Mouse (Mus musculus): ENCODE results near the gene Samd9l. TPM values are rescaled to one million over a fixed set of nuclear protein-coding genes. Genes with fewer than 3 reads are reported as not detected.
"Not testable (repeated sequence)": the region's sequence is repeated elsewhere in the genome, so short reads cannot be mapped to it uniquely, and the experiment has no call there.

The Samd9l gene
- polyA plus RNA-seq (2015; fragmentation: Nextera tagmentation; extraction: Ambion mirVana), result 1.3 and 1.5 TPM in 2 replicates

DNA sequence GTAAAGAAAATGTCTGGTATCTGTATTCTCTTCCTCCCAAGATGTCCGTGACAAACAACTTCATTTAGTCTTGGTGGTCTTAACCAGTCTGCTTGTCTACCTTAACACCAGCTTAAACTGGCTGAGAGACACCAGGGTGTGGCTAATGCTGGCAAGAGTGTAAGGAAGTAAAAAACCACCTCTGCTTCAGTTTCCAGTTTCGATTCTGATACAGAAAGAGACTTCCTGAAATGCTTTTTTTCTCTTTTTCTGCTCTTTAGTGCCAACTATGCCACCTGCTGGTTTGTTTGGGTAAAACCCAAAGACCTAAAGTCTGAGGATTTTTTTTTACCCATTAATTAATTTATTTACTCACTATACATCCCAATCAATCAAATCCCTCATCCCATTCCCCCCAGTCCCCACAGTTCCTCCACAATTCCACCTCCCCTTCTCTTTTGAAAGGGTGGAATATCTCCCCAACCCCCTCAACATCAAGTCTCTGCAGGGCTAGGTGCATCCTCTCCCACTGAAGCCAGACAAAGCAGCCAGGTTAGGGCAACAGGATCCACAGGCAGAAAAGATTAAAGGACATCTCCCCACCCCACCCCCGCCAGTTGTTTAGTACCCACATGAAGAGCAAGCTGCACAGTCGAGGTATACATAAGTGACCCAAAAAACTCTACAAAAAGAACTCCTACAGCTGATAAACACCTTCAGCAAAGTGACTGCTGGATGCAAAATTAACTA lies at the start of gene Samd9l:
Gene Samd9l, minus strand, starts transcription at position 233 of the 729 bp plus-strand sequence.
- H3K36me3 ChIP-seq (ENCODE audit: control insufficient read depth, insufficient read depth); H3K4me1 ChIP-seq (replicated peaks; ENCODE audit: control insufficient read depth, insufficient read depth, low read length); H3K27me3 ChIP-seq (replicated peaks; ENCODE audit: control insufficient read depth, insufficient read depth, low read length); H3K9ac ChIP-seq (replicated peaks; ENCODE audit: low read depth, low read length); H3K9me3 ChIP-seq (ENCODE audit: control insufficient read depth, low read length); H3K4me2 ChIP-seq (ENCODE audit: low read length); H3K27ac ChIP-seq (ENCODE audit: low read length); H3K4me3 ChIP-seq (replicated peaks; ENCODE audit: low read length); ATAC-seq: not testable (repeated sequence)
- 41% methylated on average over 4 of the region's 4 CpGs for WGBS

DNA sequence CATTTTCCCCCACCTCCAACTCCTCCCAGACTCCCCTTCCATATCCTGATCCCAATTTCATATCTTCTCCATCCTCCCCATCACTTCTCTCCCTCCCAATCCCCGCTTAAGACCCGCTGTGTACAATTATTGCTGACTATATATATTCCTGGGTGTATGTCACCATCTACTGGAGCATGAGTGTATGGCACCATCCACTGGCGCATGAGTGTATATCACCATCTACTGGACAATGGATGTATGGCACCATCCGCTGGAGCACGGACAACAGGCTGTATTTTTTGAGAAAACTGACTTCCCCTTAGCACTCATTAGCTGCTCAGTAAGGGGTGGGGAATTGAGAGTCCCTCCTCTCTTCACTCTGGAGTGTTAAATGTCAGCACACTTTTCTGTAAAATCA lies 48.0 kb upstream of the Samd9l start:
- Histone ChIP-seq H3K4me2 (ENCODE audit: low read length) (no peak overlapping the region), H3K4me1 (replicated peaks; ENCODE audit: control insufficient read depth, insufficient read depth, low read length) (no peaks in the 10 kb centered on the region), H3K27me3 (replicated peaks; ENCODE audit: control insufficient read depth, insufficient read depth, low read length) (no peaks in the 10 kb centered on the region), H3K27ac (ENCODE audit: low read length) (no peak overlapping the region), H3K9ac (replicated peaks; ENCODE audit: low read depth, low read length) (no peak overlapping the region), H3K4me3 (replicated peaks; ENCODE audit: low read length) (no peak overlapping the region), H3K36me3 (ENCODE audit: control insufficient read depth, insufficient read depth) (no peaks in the 10 kb centered on the region), H3K9me3 (ENCODE audit: control insufficient read depth, low read length) (no peaks in the 10 kb centered on the region)
- ATAC-seq, result peak; percentile 82
- WGBS, result 7% methylated on average over 5 of the region's 5 CpGs

DNA sequence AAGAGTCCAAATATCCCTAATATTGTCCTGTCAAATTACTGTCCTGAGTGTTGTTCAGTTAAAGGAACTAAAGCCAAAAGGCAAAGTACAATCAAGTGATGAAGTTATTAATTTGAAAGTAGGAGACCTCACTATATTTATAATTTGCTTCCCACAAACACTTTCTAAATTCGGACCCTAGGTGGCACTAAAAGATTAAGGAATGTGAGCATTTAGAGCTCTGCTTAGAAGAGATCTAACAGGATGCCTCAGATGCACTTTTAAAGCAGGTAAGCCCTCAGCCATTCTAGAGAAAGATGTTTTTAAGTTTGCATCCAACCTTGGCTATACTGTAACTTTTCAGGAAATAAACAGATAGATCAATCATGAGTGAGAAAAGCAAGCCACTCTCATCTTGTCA lies 44.5 kb upstream of the Samd9l start:
- Histone ChIP-seq H3K27me3 (replicated peaks; ENCODE audit: control insufficient read depth, insufficient read depth, low read length) (no peaks in the 10 kb centered on the region), H3K4me2 (ENCODE audit: low read length) (no peak overlapping the region), H3K4me3 (replicated peaks; ENCODE audit: low read length) (no peak overlapping the region), H3K27ac (ENCODE audit: low read length) (no peak overlapping the region), H3K9ac (replicated peaks; ENCODE audit: low read depth, low read length) (no peak overlapping the region), H3K4me1 (replicated peaks; ENCODE audit: control insufficient read depth, insufficient read depth, low read length) (no peaks in the 10 kb centered on the region), H3K9me3 (ENCODE audit: control insufficient read depth, low read length) (no peaks in the 10 kb centered on the region), H3K36me3 (ENCODE audit: control insufficient read depth, insufficient read depth) (no peaks in the 10 kb centered on the region)
- 21% methylated on average over 1 of the region's 1 CpGs for WGBS
- ATAC-seq, result peak; percentile 47; the same call in 1 of the 2 replicates

DNA sequence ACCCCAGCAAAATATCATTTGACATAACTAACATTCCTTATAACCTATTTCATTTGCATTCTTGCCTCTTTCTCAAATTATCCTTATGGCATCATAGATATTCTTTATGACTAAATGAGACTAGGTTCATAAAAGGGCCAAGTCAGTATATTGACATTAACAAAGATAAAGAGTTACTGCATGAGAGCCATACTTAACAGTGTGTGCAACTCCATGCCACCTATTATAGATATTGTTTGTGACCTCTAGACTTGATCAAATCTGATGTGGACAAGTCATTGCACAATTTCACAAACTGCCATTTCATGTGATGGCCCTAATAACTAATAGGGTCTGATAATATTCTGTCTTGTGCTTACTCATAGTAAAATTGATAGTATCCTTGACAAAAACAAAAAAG lies 36.7 kb upstream of the Samd9l start:
- no peaks in the 10 kb centered on the region for H3K27me3 ChIP-seq (replicated peaks; ENCODE audit: control insufficient read depth, insufficient read depth, low read length)
- no peaks in the 10 kb centered on the region for H3K36me3 ChIP-seq (ENCODE audit: control insufficient read depth, insufficient read depth)
- H3K4me2 ChIP-seq (ENCODE audit: low read length), result no peak overlapping the region
- H3K9ac ChIP-seq (replicated peaks; ENCODE audit: low read depth, low read length), result no peak overlapping the region
- H3K9me3 ChIP-seq (ENCODE audit: control insufficient read depth, low read length), result no peaks in the 10 kb centered on the region
- ATAC-seq, result no peak
- H3K4me1 ChIP-seq (replicated peaks; ENCODE audit: control insufficient read depth, insufficient read depth, low read length), result no peaks in the 10 kb centered on the region
- H3K4me3 ChIP-seq (replicated peaks; ENCODE audit: low read length), result no peak overlapping the region
- no peak overlapping the region for H3K27ac ChIP-seq (ENCODE audit: low read length)

DNA sequence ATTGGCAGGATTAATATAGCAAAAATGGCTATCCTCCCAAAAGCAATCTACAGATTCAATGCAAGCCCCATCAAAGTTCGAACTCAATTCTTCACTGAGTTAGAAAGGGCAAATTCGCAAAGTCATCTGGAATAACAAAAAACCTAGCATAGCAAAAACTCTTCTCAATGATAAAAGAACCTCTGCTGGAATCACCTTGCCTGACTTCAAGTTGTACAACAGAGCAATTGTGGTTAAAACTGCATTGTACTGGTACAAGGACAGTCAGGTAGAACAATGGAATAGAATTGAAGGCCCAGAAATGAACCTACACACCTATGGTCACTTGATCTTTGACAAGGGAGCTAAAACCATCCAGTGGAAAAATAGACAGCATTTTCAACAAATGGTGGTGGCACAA lies 31.6 kb upstream of the Samd9l start:
- ATAC-seq; H3K4me2 ChIP-seq (ENCODE audit: low read length); H3K4me1 ChIP-seq (replicated peaks; ENCODE audit: control insufficient read depth, insufficient read depth, low read length); H3K9ac ChIP-seq (replicated peaks; ENCODE audit: low read depth, low read length); H3K27ac ChIP-seq (ENCODE audit: low read length); H3K36me3 ChIP-seq (ENCODE audit: control insufficient read depth, insufficient read depth); H3K27me3 ChIP-seq (replicated peaks; ENCODE audit: control insufficient read depth, insufficient read depth, low read length); H3K9me3 ChIP-seq (ENCODE audit: control insufficient read depth, low read length); H3K4me3 ChIP-seq (replicated peaks; ENCODE audit: low read length): not testable (repeated sequence)
- 87% methylated on average over 2 of the region's 2 CpGs for WGBS

DNA sequence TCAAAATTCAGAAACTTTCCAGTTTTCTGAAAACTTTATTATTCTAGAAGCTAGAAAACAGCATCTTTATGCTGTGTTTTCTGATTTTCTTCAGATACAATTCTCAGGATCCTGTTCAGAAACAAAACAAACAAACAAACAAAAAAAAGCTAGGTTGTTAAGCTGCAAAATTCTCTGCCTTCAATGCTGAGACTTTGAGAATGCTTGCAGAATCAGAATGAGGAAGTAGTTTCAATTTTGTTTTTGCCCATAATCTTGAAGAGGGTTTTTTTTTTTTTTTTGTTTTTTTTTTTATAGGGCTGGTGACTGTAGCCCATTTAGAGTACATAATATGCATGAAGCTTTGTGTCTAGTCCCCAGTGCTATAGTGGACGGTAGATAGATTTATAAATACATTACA lies 27.7 kb upstream of the Samd9l start:
- H3K36me3 ChIP-seq (ENCODE audit: control insufficient read depth, insufficient read depth), result no peaks in the 10 kb centered on the region
- 86% methylated on average over 1 of the region's 1 CpGs for WGBS

DNA sequence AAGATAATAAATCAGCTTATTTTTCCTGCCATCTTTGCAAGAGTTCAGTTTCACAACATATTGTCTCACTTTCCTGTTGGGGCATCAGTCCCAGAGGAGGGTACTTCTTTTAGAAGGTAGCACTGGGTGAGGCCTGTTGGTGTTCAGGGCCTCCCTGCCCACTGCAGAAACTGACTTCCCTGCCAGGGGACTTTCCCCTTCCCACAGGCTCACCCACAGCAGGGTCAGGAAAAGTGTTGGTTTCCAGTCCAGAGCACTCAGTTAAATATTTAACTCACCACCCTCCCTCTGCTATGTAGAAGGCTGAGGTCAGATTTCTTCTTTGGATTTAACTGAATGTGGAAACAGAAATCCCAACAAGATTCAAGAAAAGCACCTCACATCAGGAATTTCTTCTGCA lies 26.0 kb upstream of the Samd9l start:
- H3K36me3 ChIP-seq (ENCODE audit: control insufficient read depth, insufficient read depth); H3K27ac ChIP-seq (ENCODE audit: low read length); H3K4me1 ChIP-seq (replicated peaks; ENCODE audit: control insufficient read depth, insufficient read depth, low read length); ATAC-seq; H3K27me3 ChIP-seq (replicated peaks; ENCODE audit: control insufficient read depth, insufficient read depth, low read length); H3K4me3 ChIP-seq (replicated peaks; ENCODE audit: low read length); H3K4me2 ChIP-seq (ENCODE audit: low read length); H3K9ac ChIP-seq (replicated peaks; ENCODE audit: low read depth, low read length); H3K9me3 ChIP-seq (ENCODE audit: control insufficient read depth, low read length): not testable (repeated sequence)

More for the DNA sequence above, 27.7 kb upstream of the Samd9l start:
- H3K4me3 ChIP-seq (replicated peaks; ENCODE audit: low read length), result no peak overlapping the region
- H3K4me2 ChIP-seq (ENCODE audit: low read length), result no peak overlapping the region
- H3K9me3 ChIP-seq (ENCODE audit: control insufficient read depth, low read length), result no peaks in the 10 kb centered on the region
- no peaks in the 10 kb centered on the region for H3K4me1 ChIP-seq (replicated peaks; ENCODE audit: control insufficient read depth, insufficient read depth, low read length)
- no peak overlapping the region for H3K9ac ChIP-seq (replicated peaks; ENCODE audit: low read depth, low read length)
- no peaks in the 10 kb centered on the region for H3K27me3 ChIP-seq (replicated peaks; ENCODE audit: control insufficient read depth, insufficient read depth, low read length)
- ATAC-seq, result no peak
- no peak overlapping the region for H3K27ac ChIP-seq (ENCODE audit: low read length)

DNA sequence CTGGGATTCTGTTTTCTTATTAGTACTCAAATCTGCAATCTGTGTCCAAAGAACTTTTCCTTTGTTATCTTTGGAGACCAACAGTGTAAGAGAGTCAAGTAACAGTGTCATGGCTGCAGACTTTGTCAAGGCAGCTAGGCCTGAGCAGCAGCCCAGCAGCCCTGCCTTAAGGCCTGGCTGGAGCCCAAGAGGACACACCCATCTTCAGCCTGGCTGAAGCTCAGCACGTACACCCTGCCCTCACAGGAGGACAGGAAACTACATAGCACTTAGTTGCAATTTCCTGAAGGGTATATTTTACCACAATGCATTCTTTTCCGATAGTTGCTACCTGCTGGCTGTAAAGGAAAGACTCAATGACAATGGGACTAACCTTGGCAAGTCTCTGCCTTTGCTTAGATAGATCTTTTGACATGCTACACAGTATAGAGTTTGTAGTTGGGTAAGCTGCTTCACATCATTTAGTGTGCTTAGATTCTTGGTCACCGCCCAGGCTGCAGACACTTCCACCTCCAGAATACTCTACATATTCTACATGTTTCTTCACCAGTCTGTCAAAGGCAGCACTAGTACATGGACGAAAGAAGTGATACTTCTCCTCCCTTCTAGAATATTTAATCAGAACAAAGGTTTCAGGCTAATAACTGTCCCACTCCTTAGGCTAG lies 25.4 kb upstream of the Samd9l start:
- H3K27ac ChIP-seq (ENCODE audit: low read length); H3K27me3 ChIP-seq (replicated peaks; ENCODE audit: control insufficient read depth, insufficient read depth, low read length); H3K4me1 ChIP-seq (replicated peaks; ENCODE audit: control insufficient read depth, insufficient read depth, low read length); ATAC-seq; H3K9ac ChIP-seq (replicated peaks; ENCODE audit: low read depth, low read length); H3K36me3 ChIP-seq (ENCODE audit: control insufficient read depth, insufficient read depth); H3K9me3 ChIP-seq (ENCODE audit: control insufficient read depth, low read length); H3K4me3 ChIP-seq (replicated peaks; ENCODE audit: low read length); H3K4me2 ChIP-seq (ENCODE audit: low read length): not testable (repeated sequence)
- WGBS, result 63% methylated on average over 1 of the region's 4 CpGs

DNA sequence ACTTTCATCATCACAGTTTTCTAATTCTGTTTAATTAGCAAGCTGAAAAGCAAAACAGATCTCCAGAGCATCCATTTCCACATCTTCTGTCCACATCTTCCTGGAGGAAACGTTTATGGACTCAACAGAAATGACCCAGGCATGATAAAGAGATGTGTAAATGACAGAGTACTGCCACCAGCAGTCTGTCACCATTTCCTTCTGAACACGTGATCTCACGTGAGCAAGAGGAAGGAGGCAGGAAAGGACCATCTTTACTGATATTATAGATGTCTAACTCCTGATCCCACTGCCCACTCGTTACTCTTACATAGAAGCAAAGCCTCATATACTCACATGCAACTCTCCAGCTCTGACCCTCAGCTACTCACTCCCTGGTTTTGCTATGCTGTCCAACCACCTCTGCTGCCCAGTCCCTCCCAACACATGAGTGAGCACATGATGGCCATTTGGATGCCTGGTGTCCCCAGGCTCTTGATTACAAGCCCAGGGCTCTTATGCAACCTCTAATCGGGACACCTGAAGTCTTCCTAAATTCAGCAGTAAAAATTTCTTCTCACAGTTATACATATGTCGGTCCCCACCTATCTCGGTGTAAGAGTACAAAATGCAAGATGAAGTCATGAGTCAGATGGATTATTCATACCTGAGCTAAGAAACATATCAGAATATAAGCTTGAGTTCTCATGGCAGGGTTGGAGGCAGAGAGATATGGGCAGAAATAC lies 2.0 kb downstream of the Samd9l start:
- ATAC-seq; H3K4me1 ChIP-seq (replicated peaks; ENCODE audit: control insufficient read depth, insufficient read depth, low read length); H3K4me2 ChIP-seq (ENCODE audit: low read length); H3K36me3 ChIP-seq (ENCODE audit: control insufficient read depth, insufficient read depth); H3K27ac ChIP-seq (ENCODE audit: low read length); H3K9me3 ChIP-seq (ENCODE audit: control insufficient read depth, low read length); H3K27me3 ChIP-seq (replicated peaks; ENCODE audit: control insufficient read depth, insufficient read depth, low read length); H3K4me3 ChIP-seq (replicated peaks; ENCODE audit: low read length); H3K9ac ChIP-seq (replicated peaks; ENCODE audit: low read depth, low read length): not testable (repeated sequence)
- WGBS, result 93% methylated on average over 6 of the region's 7 CpGs
